Mouse (Mus musculus) cortical plate, adult 2 months (tissue): ENCODE data around the gene Nrip1.

Experiments used
- CTCF ChIP-seq: fragments of 200-500 bp; IDR thresholded peaks from 2 replicates; pipeline ENCODE4 v1.5.1; 2011; ENCODE audit warnings: mild to moderate bottlenecking, control low read depth, low read length; ENCODE audit not compliant: insufficient read depth; ENCODE audit errors: extremely low read depth
- POLR2A ChIP-seq: fragments of 200-500 bp; IDR thresholded peaks from 2 replicates; pipeline ENCODE4 v1.6.1; 2011; ENCODE audit warnings: mild to moderate bottlenecking, low read length, control low read depth; ENCODE audit not compliant: insufficient read depth; ENCODE audit errors: extremely low read depth

DNA sequence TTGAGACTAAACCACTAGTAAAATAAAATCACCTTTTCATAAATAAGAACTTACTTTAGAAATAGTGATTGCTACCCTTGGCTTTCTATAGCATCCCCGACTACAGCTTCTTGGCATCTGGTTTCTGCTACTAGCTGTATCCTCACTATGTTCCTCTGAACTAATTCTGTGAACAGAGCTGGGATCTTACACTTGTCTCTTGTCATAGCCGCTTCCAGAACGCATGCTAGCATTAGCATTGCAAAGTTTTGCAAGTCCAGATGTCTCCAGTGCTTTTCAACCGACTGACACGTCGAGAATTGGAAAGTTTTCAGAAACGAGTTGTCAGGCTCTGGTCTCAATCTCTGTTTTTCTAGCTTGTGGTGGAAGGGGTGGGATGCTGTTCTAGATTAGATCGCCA is 46.2 kb upstream of the Nrip1 start:
- TF ChIP-seq POLR2A (no peak), CTCF (no peak)
